ENCODE assay signal across 27 mouse cellular contexts in genomic region chr13:17146441-17146992, GRCm38 (mm10).
A peak's percentile ranks its signal among the peaks of the same experiment; 100 is the strongest.
DNase-seq lines count a peak whose midpoint lies in the region; ATAC-seq and TF ChIP-seq lines count a peak whose summit lies in the region.
"Had no signal": no experiment of that assay in that cellular context is flagged by ENCODE, and none has a peak within 500 bp of the region (broad histone marks: within the 10 kb centered on the region; RNA-seq: fewer than 3 reads in every experiment).

No protein-coding gene starts in this region.

- no peak for ATAC-seq in embryonic facial prominence, embryonic 14.5 days (ENCODE audit: low read depth)
- no peak for ATAC-seq in intestine, embryonic 15.5 days
- ATAC-seq: activated CD4-positive, CD25-positive, alpha-beta regulatory T cell, adult 4 months; forebrain, embryonic 13.5 days; forebrain, embryonic 16.5 days had no signal

- no peak overlapping the region for H3K9ac ChIP-seq in embryonic facial prominence, embryonic 14.5 days (ENCODE audit: low read depth, low read length)
- H3K9ac ChIP-seq in intestine, embryonic 15.5 days = no peak overlapping the region
- H3K9ac ChIP-seq: embryonic facial prominence, embryonic 15.5 days; forebrain, embryonic 13.5 days; hindbrain, embryonic 12.5 days; hindbrain, embryonic 15.5 days had no signal

- H3K4me2 ChIP-seq in embryonic facial prominence, embryonic 14.5 days (ENCODE audit: low read depth, low read length) = no peak overlapping the region
- no peak overlapping the region for H3K4me2 ChIP-seq in intestine, embryonic 15.5 days (replicated peaks)
- H3K4me2 ChIP-seq: embryonic facial prominence, embryonic 15.5 days; forebrain, embryonic 13.5 days; heart, embryonic 11.5 days; hindbrain, embryonic 12.5 days; hindbrain, embryonic 15.5 days had no signal

- H3K4me3 ChIP-seq in embryonic facial prominence, embryonic 14.5 days (ENCODE audit: low read depth, low read length) = no peak overlapping the region
- H3K4me3 ChIP-seq in embryonic facial prominence, embryonic 10.5 days = no peak overlapping the region
- H3K4me3 ChIP-seq in layer of hippocampus, adult 2 months = no peak overlapping the region
- H3K4me3 ChIP-seq in intestine, embryonic 15.5 days (replicated peaks) = no peak overlapping the region
- H3K4me3 ChIP-seq: embryonic facial prominence, embryonic 15.5 days; erythroblast, embryonic 14.5 days; forebrain, embryonic 10.5 days; forebrain, embryonic 13.5 days; hindbrain, embryonic 12.5 days; hindbrain, embryonic 15.5 days had no signal

- H3K27ac ChIP-seq in embryonic facial prominence, embryonic 14.5 days (replicated peaks; ENCODE audit: low read depth, low read length) = no peak overlapping the region
- H3K27ac ChIP-seq in embryonic facial prominence, embryonic 10.5 days (replicated peaks) = no peak overlapping the region
- H3K27ac ChIP-seq in layer of hippocampus, adult 2 months = no peak overlapping the region
- H3K27ac ChIP-seq in intestine, embryonic 15.5 days = no peak overlapping the region
- H3K27ac ChIP-seq: embryonic facial prominence, embryonic 15.5 days; forebrain, embryonic 10.5 days; forebrain, embryonic 13.5 days; hindbrain, embryonic 12.5 days; hindbrain, embryonic 15.5 days had no signal

- H3K27me3 ChIP-seq in embryonic facial prominence, embryonic 14.5 days (replicated peaks; ENCODE audit: control insufficient read depth, insufficient read depth, low read length) = no peaks in the 10 kb centered on the region
- no peaks in the 10 kb centered on the region for H3K27me3 ChIP-seq in embryonic facial prominence, embryonic 10.5 days (replicated peaks; ENCODE audit: low read depth, poor library complexity, severe bottlenecking)
- H3K27me3 ChIP-seq in intestine, embryonic 15.5 days (replicated peaks) = no peaks in the 10 kb centered on the region
- H3K27me3 ChIP-seq: embryonic facial prominence, embryonic 15.5 days; forebrain, embryonic 13.5 days; hindbrain, embryonic 12.5 days; hindbrain, embryonic 15.5 days had no signal

- TF ChIP-seq CTCF in layer of hippocampus, adult 2 months (conservative IDR thresholded peaks at IDR 0.05) = no peak

- DNase-seq in embryonic facial prominence, embryonic 14.5 days (ENCODE audit: low spot score) = peak; percentile 17
- DNase-seq in embryonic facial prominence, embryonic 10.5 days (ENCODE audit: low spot score) = no peak
- DNase-seq in 3T3-L1 (ENCODE audit: low read depth, low spot score) = peak; percentile 63
- peak; percentile 31 for DNase-seq in NIH3T3 (ENCODE audit: low read depth)
- DNase-seq in fibroblast of lung, adult 2 months (ENCODE audit: low read depth) = peak; percentile 30
- no peak for DNase-seq in layer of hippocampus, adult 2 months (ENCODE audit: low spot score in 2 of 2)
- DNase-seq in retina, postnatal 1 day = no peak
- DNase-seq: adrenal gland, adult 8-10 months; adrenal gland, postnatal 25 days; B cell, adult 2 months; cerebellum, adult 11-12 months; cerebellum, adult 8-10 months; cerebellum, postnatal 10 days; cerebellum, postnatal 36 days; embryo, embryonic 11 days; gastrocnemius, postnatal 14 days; heart, adult 11 months had no signal

- H3K9me3 ChIP-seq in embryonic facial prominence, embryonic 14.5 days (ENCODE audit: control insufficient read depth, low read length) = no peaks in the 10 kb centered on the region
- no peaks in the 10 kb centered on the region for H3K9me3 ChIP-seq in embryonic facial prominence, embryonic 10.5 days
- no peaks in the 10 kb centered on the region for H3K9me3 ChIP-seq in intestine, embryonic 15.5 days
- H3K9me3 ChIP-seq: embryonic facial prominence, embryonic 15.5 days; forebrain, embryonic 10.5 days; forebrain, embryonic 13.5 days; hindbrain, embryonic 12.5 days; hindbrain, embryonic 15.5 days had no signal

- H3K36me3 ChIP-seq in embryonic facial prominence, embryonic 14.5 days (ENCODE audit: control insufficient read depth, insufficient read depth, low read length) = no peaks in the 10 kb centered on the region
- no peaks in the 10 kb centered on the region for H3K36me3 ChIP-seq in embryonic facial prominence, embryonic 10.5 days (replicated peaks)
- no peaks in the 10 kb centered on the region for H3K36me3 ChIP-seq in intestine, embryonic 15.5 days
- H3K36me3 ChIP-seq: embryonic facial prominence, embryonic 15.5 days; forebrain, embryonic 10.5 days; hindbrain, embryonic 12.5 days; hindbrain, embryonic 15.5 days had no signal

- H3K4me1 ChIP-seq in embryonic facial prominence, embryonic 14.5 days (ENCODE audit: control insufficient read depth, insufficient read depth, low read length) = peaks cover 4% of the 10 kb centered on the region
- no peaks in the 10 kb centered on the region for H3K4me1 ChIP-seq in embryonic facial prominence, embryonic 10.5 days
- H3K4me1 ChIP-seq in intestine, embryonic 15.5 days (replicated peaks) = no peaks in the 10 kb centered on the region
- H3K4me1 ChIP-seq: embryonic facial prominence, embryonic 15.5 days; forebrain, embryonic 10.5 days; forebrain, embryonic 13.5 days; hindbrain, embryonic 12.5 days; hindbrain, embryonic 15.5 days had no signal

Comparison
In these comparisons a context has a peak if more than half of its experiments do, and no peak if none do; other contexts are left out.
1. DNase-seq: peak in embryonic facial prominence, embryonic 14.5 days (single experiment), 3T3-L1 (single experiment), NIH3T3 (single experiment) and fibroblast of lung, adult 2 months (single experiment); none in embryonic facial prominence, embryonic 10.5 days (single experiment), layer of hippocampus, adult 2 months (0 of 2) and retina, postnatal 1 day (single experiment).